Mouse (Mus musculus): Measurements from ENCODE around the gene Rara. TPM values are rescaled to one million over a fixed set of nuclear protein-coding genes. Genes with fewer than 3 reads are reported as not detected.
A peak's percentile ranks its signal among the peaks of the same experiment; 100 is the strongest.
"Not testable (repeated sequence)": the region's sequence is repeated elsewhere in the genome, so short reads cannot be mapped to it uniquely, and the experiment has no call there.

Rara gene
- total and polyA plus RNA-seq, 3 experiments: 10.1 to 12.8 (median 10.9) TPM

GRCm38 (mm10) chr11:98982773-98983133, 55.1 kb downstream of the Rara start, which contains the start of gene Gjd3:
TSS of gene Gjd3 (minus strand) at chr11:98983016.
- no peaks in the 10 kb centered on the region for H3K79me2 ChIP-seq (replicated peaks; ENCODE audit: control insufficient read depth, insufficient read depth, low read length)
- peak within 1 kb of the TSS; percentile 57 for H3K9ac ChIP-seq (ENCODE audit: low read depth, low read length)
- TF ChIP-seq EP300 (IDR thresholded peaks at IDR 0.05; ENCODE audit: insufficient read depth, low read depth, low read length) (no peak), CTCF (IDR thresholded peaks at IDR 0.05) (no peak), POLR2A (IDR thresholded peaks at IDR 0.05; ENCODE audit: insufficient read depth, low read depth, low read length) (no peak)
- H3K4me1 ChIP-seq (ENCODE audit: control insufficient read depth, insufficient read depth, low read length): peaks cover 2% of the 10 kb centered on the region
- H3K36me3 ChIP-seq (ENCODE audit: control insufficient read depth, insufficient read depth, low read length): no peaks in the 10 kb centered on the region
- 7% methylated on average over 28 of the region's 28 CpGs for WGBS
- intact Hi-C loops (cut with DNase I): loop anchor here (2.0 to 5.0 kb wide), 2 partner anchors 80 to 168 kb away; no protein-coding TSS in a partner anchor
- peak within 1 kb of the TSS; percentile 57 for H3K4me3 ChIP-seq
- H3K27ac ChIP-seq: no peak within 1 kb of the TSS
- no peaks in the 10 kb centered on the region; the same call in 1 of the 2 replicates for H3K27me3 ChIP-seq (ENCODE audit: control insufficient read depth, insufficient read depth, low read length)
- no peak for DNase-seq

GRCm38 (mm10) chr11:98983551-98983950, 55.9 kb downstream of the Rara start:
- WGBS: 62% methylated on average over 8 of the region's 8 CpGs
- no peak overlapping the region for H3K27ac ChIP-seq
- H3K4me3 ChIP-seq: no peak overlapping the region
- no peaks in the 10 kb centered on the region; the same call in 1 of the 2 replicates for H3K27me3 ChIP-seq (ENCODE audit: control insufficient read depth, insufficient read depth, low read length)
- TF ChIP-seq CTCF (IDR thresholded peaks at IDR 0.05): no peak
- TF ChIP-seq POLR2A (IDR thresholded peaks at IDR 0.05; ENCODE audit: insufficient read depth, low read depth, low read length): no peak
- TF ChIP-seq EP300 (IDR thresholded peaks at IDR 0.05; ENCODE audit: insufficient read depth, low read depth, low read length): no peak
- no peak for DNase-seq
- no peaks in the 10 kb centered on the region for H3K79me2 ChIP-seq (replicated peaks; ENCODE audit: control insufficient read depth, insufficient read depth, low read length)
- no peaks in the 10 kb centered on the region for H3K36me3 ChIP-seq (ENCODE audit: control insufficient read depth, insufficient read depth, low read length)
- intact Hi-C loops (cut with DNase I): loop anchor here (2.0 to 5.0 kb wide), 2 partner anchors 79 to 167 kb away; no protein-coding TSS in a partner anchor
- H3K9ac ChIP-seq (ENCODE audit: low read depth, low read length): no peak overlapping the region
- peaks cover 2% of the 10 kb centered on the region for H3K4me1 ChIP-seq (ENCODE audit: control insufficient read depth, insufficient read depth, low read length)

GRCm38 (mm10) chr11:98985542-98985941, 57.9 kb downstream of the Rara start:
- intact Hi-C loops (cut with DNase I): no loop called here
- Histone ChIP-seq H3K27ac (no peak overlapping the region), H3K9ac (ENCODE audit: low read depth, low read length) (no peak overlapping the region), H3K27me3 (ENCODE audit: control insufficient read depth, insufficient read depth, low read length) (no peaks in the 10 kb centered on the region; the same call in 1 of the 2 replicates), H3K4me1 (ENCODE audit: control insufficient read depth, insufficient read depth, low read length) (peaks cover 2% of the 10 kb centered on the region), H3K36me3 (ENCODE audit: control insufficient read depth, insufficient read depth, low read length) (no peaks in the 10 kb centered on the region), H3K79me2 (replicated peaks; ENCODE audit: control insufficient read depth, insufficient read depth, low read length) (no peaks in the 10 kb centered on the region), H3K4me3 (no peak overlapping the region)
- WGBS: 60% methylated on average over 7 of the region's 7 CpGs
- TF ChIP-seq CTCF (IDR thresholded peaks at IDR 0.05): no peak
- TF ChIP-seq EP300 (IDR thresholded peaks at IDR 0.05; ENCODE audit: insufficient read depth, low read depth, low read length): peak; percentile 66; the same call in 1 of the 2 replicates
- no peak for TF ChIP-seq POLR2A (IDR thresholded peaks at IDR 0.05; ENCODE audit: insufficient read depth, low read depth, low read length)
- DNase-seq: peak; percentile 51 to 74

GRCm38 (mm10) chr11:98988260-98988659, 60.6 kb downstream of the Rara start:
- WGBS: 98% methylated on average over 6 of the region's 6 CpGs
- H3K4me3 ChIP-seq; H3K79me2 ChIP-seq (replicated peaks; ENCODE audit: control insufficient read depth, insufficient read depth, low read length); DNase-seq; H3K27ac ChIP-seq; H3K9ac ChIP-seq (ENCODE audit: low read depth, low read length); H3K27me3 ChIP-seq (ENCODE audit: control insufficient read depth, insufficient read depth, low read length); H3K4me1 ChIP-seq (ENCODE audit: control insufficient read depth, insufficient read depth, low read length); H3K36me3 ChIP-seq (ENCODE audit: control insufficient read depth, insufficient read depth, low read length); intact Hi-C loops (cut with DNase I): not testable (repeated sequence)

GRCm38 (mm10) chr11:98990866-98991265, 63.2 kb downstream of the Rara start:
- no peaks in the 10 kb centered on the region for H3K36me3 ChIP-seq (ENCODE audit: control insufficient read depth, insufficient read depth, low read length)
- H3K79me2 ChIP-seq (replicated peaks; ENCODE audit: control insufficient read depth, insufficient read depth, low read length): no peaks in the 10 kb centered on the region
- no peak overlapping the region for H3K4me3 ChIP-seq
- no peak for DNase-seq
- H3K4me1 ChIP-seq (ENCODE audit: control insufficient read depth, insufficient read depth, low read length): no peaks in the 10 kb centered on the region
- no peaks in the 10 kb centered on the region for H3K27me3 ChIP-seq (ENCODE audit: control insufficient read depth, insufficient read depth, low read length)
- intact Hi-C loops (cut with DNase I): no loop called here
- no peak for TF ChIP-seq POLR2A (IDR thresholded peaks at IDR 0.05; ENCODE audit: insufficient read depth, low read depth, low read length)
- no peak for TF ChIP-seq EP300 (IDR thresholded peaks at IDR 0.05; ENCODE audit: insufficient read depth, low read depth, low read length)
- TF ChIP-seq CTCF (IDR thresholded peaks at IDR 0.05): no peak
- WGBS: 85% methylated on average over 6 of the region's 6 CpGs
- H3K9ac ChIP-seq (ENCODE audit: low read depth, low read length): no peak overlapping the region
- H3K27ac ChIP-seq: no peak overlapping the region

- Histone ChIP-seq H3K4me1 (ENCODE audit: control insufficient read depth, insufficient read depth, low read length) (no peaks in the 10 kb centered on the region), H3K27ac (no peak overlapping the region), H3K4me3 (no peak overlapping the region), H3K79me2 (replicated peaks; ENCODE audit: control insufficient read depth, insufficient read depth, low read length) (no peaks in the 10 kb centered on the region), H3K36me3 (ENCODE audit: control insufficient read depth, insufficient read depth, low read length) (no peaks in the 10 kb centered on the region), H3K27me3 (ENCODE audit: control insufficient read depth, insufficient read depth, low read length) (no peaks in the 10 kb centered on the region), H3K9ac (ENCODE audit: low read depth, low read length) (no peak overlapping the region)
- WGBS: 74% methylated on average over 7 of the region's 7 CpGs
- intact Hi-C loops (cut with DNase I): no loop called here
- TF ChIP-seq POLR2A (IDR thresholded peaks at IDR 0.05; ENCODE audit: insufficient read depth, low read depth, low read length) (no peak), CTCF (IDR thresholded peaks at IDR 0.05) (no peak), EP300 (IDR thresholded peaks at IDR 0.05; ENCODE audit: insufficient read depth, low read depth, low read length) (no peak)
- DNase-seq: peak in 1 of 2 experiments; percentile 51
Measured at GRCm38 (mm10) chr11:98995987-98996386, 68.4 kb downstream of the Rara start.

All from heart, adult 2 months (tissue).